Mouse (Mus musculus) liver, embryonic 16.5 days (tissue): ENCODE measurements around the gene Cbx6. TPM values are rescaled to one million over a fixed set of nuclear protein-coding genes. Genes with fewer than 3 reads are reported as not detected.
A peak's percentile ranks its signal among the peaks of the same experiment; 100 is the strongest.

Experiments used
- ATAC-seq: fragments of 200-750 bp; cut with Nextera tagmentation; 2 replicates; pipeline ENCODE4 v1.8.0; 2017; ENCODE audit warnings: low read depth, mild to moderate bottlenecking, moderate number of reproducible peaks, moderate library complexity
- H3K27ac ChIP-seq: fragments of 300-500 bp; sonication (generic); 2 replicates; pipeline ENCODE4 v1.5.1; 2014; ENCODE audit warnings: mild to moderate bottlenecking, low read length
- H3K27me3 ChIP-seq: fragments of 300-500 bp; sonication (generic); 2 replicates; pipeline ENCODE4 v1.6.1; 2014; ENCODE audit warnings: low read depth, low read length, mixed read lengths; ENCODE audit not compliant: control insufficient read depth, insufficient read depth
- H3K36me3 ChIP-seq: fragments of 300-500 bp; sonication (generic); 2 replicates; pipeline ENCODE4 v1.6.1; 2014; ENCODE audit warnings: mild to moderate bottlenecking; ENCODE audit not compliant: control insufficient read depth, insufficient read depth
- H3K4me1 ChIP-seq: fragments of 300-500 bp; sonication (generic); 2 replicates; pipeline ENCODE4 v1.6.1; 2014; ENCODE audit warnings: low read depth, low read length, mixed read lengths; ENCODE audit not compliant: control insufficient read depth
- H3K4me2 ChIP-seq: fragments of 300-500 bp; sonication (generic); 2 replicates; pipeline ENCODE4 v1.6.1; 2014; ENCODE audit warnings: low read depth, low read length, mixed read lengths
- H3K4me3 ChIP-seq: fragments of 300-500 bp; sonication (generic); 2 replicates; pipeline ENCODE4 v1.5.1; 2014; ENCODE audit warnings: low read depth, mild to moderate bottlenecking, low read length
- H3K9ac ChIP-seq: fragments of 300-500 bp; sonication (generic); 2 replicates; pipeline ENCODE4 v1.6.1; 2014; ENCODE audit warnings: low read depth, low read length
- H3K9me3 ChIP-seq: fragments of 300-500 bp; sonication (generic); replicated peaks from 2 replicates; pipeline ENCODE4 v1.6.1; 2016; ENCODE audit warnings: low read length; ENCODE audit not compliant: control insufficient read depth
- WGBS: fragments of 180-500 bp; shearing (Covaris S2); extraction: QIAGEN DNeasy Blood & Tissue Kit; methylation state at CpG from one replicate; pipeline ENCODE4 v1.1.7; 2014; ENCODE audit not compliant: insufficient replicate concordance; 5-methylcytosine and 5-hydroxymethylcytosine counted together
- polyA plus RNA-seq: library from polyadenylated mRNA; unstranded; fragments of >200 nt; fragmentation: Nextera tagmentation; extraction: Ambion mirVana; gene quantifications from 2 replicates; pipeline ENCODE4 v1.2.1, GENCODE M21; 2015

The Cbx6 gene
- polyA plus RNA-seq, 1 experiment from 2014 or later = 6.3 TPM

DNA sequence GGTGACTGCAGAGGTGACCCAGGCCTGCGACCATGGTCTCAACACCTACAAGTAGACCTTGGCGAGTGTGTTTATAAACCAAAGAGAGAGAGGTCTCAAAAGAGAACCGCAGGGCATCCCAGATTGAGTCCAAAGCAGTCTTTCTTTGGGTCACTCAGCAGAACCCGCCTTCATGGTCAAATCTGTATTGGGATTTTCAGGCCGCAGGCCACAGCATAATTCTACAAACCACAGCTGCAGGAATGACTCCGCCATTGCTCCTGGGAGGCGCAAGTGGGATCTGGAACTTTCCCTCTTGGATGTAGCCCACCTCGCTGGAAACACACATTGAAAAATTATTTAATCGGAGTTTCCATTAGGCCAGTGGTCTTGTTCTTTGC, 383 bp upstream of the Cbx6 start:
- Histone ChIP-seq H3K27ac (no peak overlapping the region), H3K27me3 (no peaks in the 10 kb centered on the region), H3K4me3 (no peak overlapping the region), H3K9ac (no peak overlapping the region), H3K4me2 (peak overlapping the region; percentile 80; the same call in 1 of the 2 replicates), H3K36me3 (no peaks in the 10 kb centered on the region), H3K4me1 (peaks cover 7% of the 10 kb centered on the region), H3K9me3 (no peaks in the 10 kb centered on the region)
- 59% methylated on average over 9 of the region's 9 CpGs for WGBS
- no peak for ATAC-seq

GRCm38 (mm10) chr15:79833251-79834050, 1.0 kb downstream of the Cbx6 start:
- WGBS = under 1% methylated on average over 41 of the region's 41 CpGs
- H3K9me3 ChIP-seq = no peaks in the 10 kb centered on the region
- H3K36me3 ChIP-seq = no peaks in the 10 kb centered on the region; the same call in 1 of the 2 replicates
- H3K9ac ChIP-seq = peak overlapping the region; percentile 64
- peaks cover 7% of the 10 kb centered on the region for H3K4me1 ChIP-seq
- H3K27me3 ChIP-seq = no peaks in the 10 kb centered on the region
- H3K27ac ChIP-seq = no peak overlapping the region
- ATAC-seq = 0 out of 2 replicates have a peak, but pooled peaks have one; percentile 20
- peak overlapping the region; percentile 71 for H3K4me3 ChIP-seq
- peak overlapping the region; percentile 80 for H3K4me2 ChIP-seq

- Histone ChIP-seq H3K27me3 (no peaks in the 10 kb centered on the region), H3K36me3 (peaks cover 2% of the 10 kb centered on the region; the same call in 1 of the 2 replicates), H3K4me3 (peak overlapping the region; percentile 71), H3K9me3 (no peaks in the 10 kb centered on the region), H3K4me1 (peaks cover 7% of the 10 kb centered on the region), H3K9ac (no peak overlapping the region), H3K27ac (no peak overlapping the region), H3K4me2 (peak overlapping the region; percentile 80)
- WGBS = 42% methylated on average over 18 of the region's 18 CpGs
- ATAC-seq = no peak
Observed at GRCm38 (mm10) chr15:79832064-79832900, 2.2 kb downstream of the Cbx6 start.

DNA sequence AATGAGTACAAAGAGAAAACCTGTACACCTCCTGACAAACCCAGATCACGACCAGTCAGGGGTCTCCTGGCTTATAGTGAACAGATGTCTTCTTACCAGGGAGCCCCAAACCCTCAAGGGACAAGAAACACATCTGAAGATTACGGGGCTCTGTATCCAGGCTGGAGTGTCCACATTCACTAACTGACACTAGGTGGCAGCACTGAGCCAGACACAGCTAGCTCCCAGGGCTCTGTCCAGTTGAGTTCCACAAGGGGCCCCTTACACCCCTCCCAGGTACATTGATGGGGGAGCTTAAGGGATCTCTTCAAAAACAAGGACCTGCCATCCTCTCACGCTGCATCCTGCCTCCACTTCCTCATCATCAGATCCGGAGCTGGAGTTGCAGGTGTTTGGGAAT, 4.1 kb downstream of the Cbx6 start:
- no peaks in the 10 kb centered on the region for H3K27me3 ChIP-seq
- no peak for ATAC-seq
- H3K4me1 ChIP-seq = peaks cover 7% of the 10 kb centered on the region
- peaks cover 2% of the 10 kb centered on the region; the same call in 1 of the 2 replicates for H3K36me3 ChIP-seq
- no peak overlapping the region for H3K27ac ChIP-seq
- no peak overlapping the region for H3K4me3 ChIP-seq
- no peaks in the 10 kb centered on the region for H3K9me3 ChIP-seq
- WGBS = 18% methylated on average over 4 of the region's 4 CpGs
- no peak overlapping the region for H3K4me2 ChIP-seq
- H3K9ac ChIP-seq = no peak overlapping the region

GRCm38 (mm10) chr15:79829431-79829830, 5.1 kb downstream of the Cbx6 start:
- no peak overlapping the region for H3K9ac ChIP-seq
- no peak overlapping the region for H3K4me3 ChIP-seq
- WGBS = 74% methylated on average over 5 of the region's 5 CpGs
- no peak for ATAC-seq
- H3K4me1 ChIP-seq = peaks cover 7% of the 10 kb centered on the region
- peaks cover 2% of the 10 kb centered on the region; the same call in 1 of the 2 replicates for H3K36me3 ChIP-seq
- no peaks in the 10 kb centered on the region for H3K9me3 ChIP-seq
- H3K27ac ChIP-seq = no peak overlapping the region
- no peaks in the 10 kb centered on the region for H3K27me3 ChIP-seq
- H3K4me2 ChIP-seq = no peak overlapping the region

GRCm38 (mm10) chr15:79828366-79829035, 6.0 kb downstream of the Cbx6 start:
- WGBS = 69% methylated on average over 46 of the region's 46 CpGs
- no peak for ATAC-seq
- no peak overlapping the region for H3K9ac ChIP-seq

DNA sequence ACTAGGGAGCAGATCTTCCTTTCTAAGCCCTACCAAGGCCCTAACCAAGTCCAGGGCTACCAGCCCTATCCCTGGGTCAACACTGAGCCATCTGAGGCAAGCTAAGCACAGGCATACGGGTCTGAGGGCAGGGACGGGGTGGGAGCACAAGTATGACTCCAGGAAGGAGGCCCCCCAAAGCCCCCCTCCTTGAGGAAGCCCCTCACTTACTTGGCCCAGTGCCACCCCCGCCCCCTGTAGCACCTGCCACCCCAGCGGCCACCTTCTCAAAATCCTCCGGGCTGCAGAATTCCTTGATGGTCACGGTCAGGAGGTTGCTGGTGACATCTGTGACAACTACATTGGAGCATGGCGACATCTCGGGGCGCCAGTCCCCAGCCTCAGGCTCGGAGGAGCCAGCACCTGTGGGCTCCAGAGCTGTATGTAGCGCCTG, 6.7 kb downstream of the Cbx6 start:
- H3K4me1 ChIP-seq = peaks cover 1% of the 10 kb centered on the region
- H3K27me3 ChIP-seq = no peaks in the 10 kb centered on the region
- H3K4me3 ChIP-seq = no peak overlapping the region
- ATAC-seq = no peak
- H3K9me3 ChIP-seq = no peaks in the 10 kb centered on the region
- H3K36me3 ChIP-seq = peaks cover 2% of the 10 kb centered on the region; the same call in 1 of the 2 replicates
- no peak overlapping the region for H3K27ac ChIP-seq
- no peak overlapping the region for H3K4me2 ChIP-seq
- no peak overlapping the region for H3K9ac ChIP-seq
- 84% methylated on average over 11 of the region's 11 CpGs for WGBS

More at GRCm38 (mm10) chr15:79828366-79829035, 6.0 kb downstream of the Cbx6 start:
- H3K36me3 ChIP-seq = peaks cover 2% of the 10 kb centered on the region; the same call in 1 of the 2 replicates
- H3K4me2 ChIP-seq = no peak overlapping the region
- H3K27me3 ChIP-seq = no peaks in the 10 kb centered on the region
- H3K9me3 ChIP-seq = no peaks in the 10 kb centered on the region
- no peak overlapping the region for H3K27ac ChIP-seq
- no peak overlapping the region for H3K4me3 ChIP-seq
- H3K4me1 ChIP-seq = peaks cover 7% of the 10 kb centered on the region

DNA sequence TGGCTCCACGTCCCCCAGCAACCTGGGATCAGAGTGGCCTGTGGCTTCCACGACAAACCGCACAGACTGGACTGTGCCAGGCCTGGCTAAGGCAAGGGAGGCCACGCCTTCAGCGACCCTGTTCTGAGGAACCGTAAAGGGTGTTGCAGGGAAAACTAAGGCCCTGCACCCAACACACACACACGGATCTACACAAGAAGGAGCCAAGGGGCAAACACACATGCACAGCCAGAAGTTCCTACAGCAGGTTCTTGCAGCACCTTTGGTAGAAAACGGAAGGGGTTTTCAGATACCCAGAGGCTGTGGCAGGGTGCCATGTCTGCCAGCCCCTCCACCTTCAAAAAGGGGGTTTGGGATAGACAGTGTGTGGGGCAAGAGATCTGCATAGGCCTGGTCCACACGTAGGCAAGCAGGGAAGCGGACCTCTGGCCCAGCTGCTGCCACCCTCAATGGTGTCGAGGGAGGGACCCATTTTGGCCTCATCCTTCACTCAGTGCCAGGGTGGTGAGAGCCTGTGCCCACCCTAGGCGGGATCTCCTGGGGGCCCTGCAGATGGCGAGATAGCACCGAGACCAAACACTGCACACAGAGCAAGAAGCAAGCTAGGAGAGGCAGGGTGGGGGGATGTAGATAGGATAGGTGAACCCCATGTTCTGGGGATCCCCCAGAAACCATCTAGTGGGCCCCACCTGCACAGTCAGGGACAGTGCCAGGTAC, 7.3 kb downstream of the Cbx6 start:
- Histone ChIP-seq H3K36me3 (peaks cover 2% of the 10 kb centered on the region; the same call in 1 of the 2 replicates), H3K4me3 (no peak overlapping the region), H3K27ac (no peak overlapping the region), H3K9me3 (no peaks in the 10 kb centered on the region), H3K4me2 (no peak overlapping the region), H3K4me1 (no peaks in the 10 kb centered on the region; the same call in 1 of the 2 replicates), H3K27me3 (no peaks in the 10 kb centered on the region), H3K9ac (no peak overlapping the region)
- 79% methylated on average over 14 of the region's 14 CpGs for WGBS
- no peak for ATAC-seq
